Mouse (Mus musculus): Measurements from ENCODE around the gene Atp2b4.

GRCm38 (mm10) chr1:133671266-133671665 lies 129.6 kb downstream of the Atp2b4 start:
- no peak for TF ChIP-seq CTCF (IDR thresholded peaks at IDR 0.05; ENCODE audit: low read depth)
- TF ChIP-seq EP300 (optimal IDR thresholded peaks at IDR 0.05) = no peak
